Mouse (Mus musculus): ENCODE results near the gene Stx5a. TPM values are rescaled to one million over a fixed set of nuclear protein-coding genes. Genes with fewer than 3 reads are reported as not detected.

Stx5a gene
- polyA plus RNA-seq (2014; fragmentation: Nextera tagmentation; extraction: Ambion mirVana) = 102 and 103 TPM in 2 replicates

- Histone ChIP-seq H3K9me3 (ENCODE audit: control insufficient read depth, low read length) (no peaks in the 10 kb centered on the region), H3K9ac (peak within 1 kb of the TSS; percentile 89), H3K27me3 (ENCODE audit: control insufficient read depth, insufficient read depth, low read length) (no peaks in the 10 kb centered on the region), H3K4me2 (replicated peaks) (peak within 1 kb of the TSS; percentile 98), H3K27ac (peak within 1 kb of the TSS; percentile 94), H3K4me1 (replicated peaks; ENCODE audit: control insufficient read depth, insufficient read depth, low read length) (peaks cover 22% of the 10 kb centered on the region), H3K4me3 (replicated peaks; ENCODE audit: low read length) (peak within 1 kb of the TSS; percentile 75), H3K36me3 (replicated peaks; ENCODE audit: control insufficient read depth, insufficient read depth) (peaks cover 65% of the 10 kb centered on the region)
- DNase-seq (ENCODE audit: low spot score) = peak; percentile 97
- WGBS = under 1% methylated on average over 36 of the region's 36 CpGs
- ATAC-seq (ENCODE audit: low FRiP score) = peak; percentile 98
These were observed at the start of gene Stx5a for GRCm38 (mm10) chr19:8741243-8741869. Gene Stx5a (plus strand): TSS chr19:8741413.

GRCm38 (mm10) chr19:8691871-8692539, 49.2 kb upstream of the Stx5a start:
- Histone ChIP-seq H3K4me2 (replicated peaks) (no peak overlapping the region), H3K27me3 (ENCODE audit: control insufficient read depth, insufficient read depth, low read length) (no peaks in the 10 kb centered on the region), H3K36me3 (replicated peaks; ENCODE audit: control insufficient read depth, insufficient read depth) (no peaks in the 10 kb centered on the region), H3K4me3 (replicated peaks; ENCODE audit: low read length) (no peak overlapping the region), H3K27ac (no peak overlapping the region), H3K4me1 (replicated peaks; ENCODE audit: control insufficient read depth, insufficient read depth, low read length) (0 out of 2 replicates have a peak, but pooled peaks cover 3% of the 10 kb centered on the region), H3K9me3 (ENCODE audit: control insufficient read depth, low read length) (no peaks in the 10 kb centered on the region), H3K9ac (no peak overlapping the region)
- no peak for DNase-seq (ENCODE audit: low spot score)
- no peak for ATAC-seq (ENCODE audit: low FRiP score)
- WGBS = 52% methylated on average over 9 of the region's 9 CpGs

- WGBS = 55% methylated on average over 5 of the region's 5 CpGs
- no peak overlapping the region for H3K27ac ChIP-seq
- ATAC-seq (ENCODE audit: low FRiP score) = no peak
These were observed 48.5 kb upstream of the Stx5a start for GRCm38 (mm10) chr19:8692740-8693139.

GRCm38 (mm10) chr19:8695330-8695729, 45.9 kb upstream of the Stx5a start:
- H3K9me3 ChIP-seq (ENCODE audit: control insufficient read depth, low read length) = no peaks in the 10 kb centered on the region
- H3K36me3 ChIP-seq (replicated peaks; ENCODE audit: control insufficient read depth, insufficient read depth) = no peaks in the 10 kb centered on the region
- DNase-seq (ENCODE audit: low spot score) (no peak), ATAC-seq (ENCODE audit: low FRiP score) (peak; percentile 21; the same call in 1 of the 2 replicates)
- H3K4me1 ChIP-seq (replicated peaks; ENCODE audit: control insufficient read depth, insufficient read depth, low read length) = 0 out of 2 replicates have a peak, but pooled peaks cover 3% of the 10 kb centered on the region
- H3K27me3 ChIP-seq (ENCODE audit: control insufficient read depth, insufficient read depth, low read length) = no peaks in the 10 kb centered on the region
- H3K4me3 ChIP-seq (replicated peaks; ENCODE audit: low read length) = no peak overlapping the region
- no peak overlapping the region for H3K27ac ChIP-seq
- H3K4me2 ChIP-seq (replicated peaks) = no peak overlapping the region
- WGBS = 66% methylated on average over 6 of the region's 6 CpGs
- H3K9ac ChIP-seq = no peak overlapping the region

More at GRCm38 (mm10) chr19:8692740-8693139, 48.5 kb upstream of the Stx5a start:
- H3K27me3 ChIP-seq (ENCODE audit: control insufficient read depth, insufficient read depth, low read length) = no peaks in the 10 kb centered on the region
- 0 out of 2 replicates have a peak, but pooled peaks cover 3% of the 10 kb centered on the region for H3K4me1 ChIP-seq (replicated peaks; ENCODE audit: control insufficient read depth, insufficient read depth, low read length)
- H3K4me3 ChIP-seq (replicated peaks; ENCODE audit: low read length) = no peak overlapping the region
- no peaks in the 10 kb centered on the region for H3K9me3 ChIP-seq (ENCODE audit: control insufficient read depth, low read length)
- no peak overlapping the region for H3K9ac ChIP-seq
- no peaks in the 10 kb centered on the region for H3K36me3 ChIP-seq (replicated peaks; ENCODE audit: control insufficient read depth, insufficient read depth)
- no peak overlapping the region for H3K4me2 ChIP-seq (replicated peaks)
- DNase-seq (ENCODE audit: low spot score) = no peak

- no peaks in the 10 kb centered on the region for H3K27me3 ChIP-seq (ENCODE audit: control insufficient read depth, insufficient read depth, low read length)
- WGBS = 84% methylated on average over 9 of the region's 9 CpGs
- H3K4me1 ChIP-seq (replicated peaks; ENCODE audit: control insufficient read depth, insufficient read depth, low read length) = no peaks in the 10 kb centered on the region
- H3K9ac ChIP-seq = no peak overlapping the region
- H3K4me3 ChIP-seq (replicated peaks; ENCODE audit: low read length) = no peak overlapping the region
- DNase-seq (ENCODE audit: low spot score) (no peak), ATAC-seq (ENCODE audit: low FRiP score) (no peak)
- no peak overlapping the region for H3K4me2 ChIP-seq (replicated peaks)
- no peak overlapping the region for H3K27ac ChIP-seq
- H3K9me3 ChIP-seq (ENCODE audit: control insufficient read depth, low read length) = no peaks in the 10 kb centered on the region
- H3K36me3 ChIP-seq (replicated peaks; ENCODE audit: control insufficient read depth, insufficient read depth) = no peaks in the 10 kb centered on the region
These were observed 41.6 kb upstream of the Stx5a start for GRCm38 (mm10) chr19:8699652-8700051.

GRCm38 (mm10) chr19:8702458-8702857, 38.8 kb upstream of the Stx5a start:
- DNase-seq (ENCODE audit: low spot score) (no peak), ATAC-seq (ENCODE audit: low FRiP score) (no peak)
- Histone ChIP-seq H3K27me3 (ENCODE audit: control insufficient read depth, insufficient read depth, low read length) (no peaks in the 10 kb centered on the region), H3K4me1 (replicated peaks; ENCODE audit: control insufficient read depth, insufficient read depth, low read length) (no peaks in the 10 kb centered on the region), H3K4me3 (replicated peaks; ENCODE audit: low read length) (no peak overlapping the region), H3K9me3 (ENCODE audit: control insufficient read depth, low read length) (no peaks in the 10 kb centered on the region), H3K27ac (no peak overlapping the region), H3K4me2 (replicated peaks) (no peak overlapping the region), H3K36me3 (replicated peaks; ENCODE audit: control insufficient read depth, insufficient read depth) (peaks cover 11% of the 10 kb centered on the region), H3K9ac (no peak overlapping the region)
- 57% methylated on average over 3 of the region's 3 CpGs for WGBS

- DNase-seq (ENCODE audit: low spot score) = no peak
- no peak overlapping the region for H3K9ac ChIP-seq
- H3K4me2 ChIP-seq (replicated peaks) = no peak overlapping the region
- peaks cover 22% of the 10 kb centered on the region for H3K36me3 ChIP-seq (replicated peaks; ENCODE audit: control insufficient read depth, insufficient read depth)
- ATAC-seq (ENCODE audit: low FRiP score) = no peak
- WGBS = 54% methylated on average over 3 of the region's 4 CpGs
- no peaks in the 10 kb centered on the region for H3K27me3 ChIP-seq (ENCODE audit: control insufficient read depth, insufficient read depth, low read length)
- no peaks in the 10 kb centered on the region for H3K9me3 ChIP-seq (ENCODE audit: control insufficient read depth, low read length)
- no peak overlapping the region for H3K27ac ChIP-seq
- no peak overlapping the region for H3K4me3 ChIP-seq (replicated peaks; ENCODE audit: low read length)
- no peaks in the 10 kb centered on the region for H3K4me1 ChIP-seq (replicated peaks; ENCODE audit: control insufficient read depth, insufficient read depth, low read length)
These were observed 37.6 kb upstream of the Stx5a start for GRCm38 (mm10) chr19:8703571-8703970.

GRCm38 (mm10) chr19:8705026-8705708, 36.0 kb upstream of the Stx5a start:
- Histone ChIP-seq H3K27ac (no peak overlapping the region), H3K9me3 (ENCODE audit: control insufficient read depth, low read length) (no peaks in the 10 kb centered on the region), H3K36me3 (replicated peaks; ENCODE audit: control insufficient read depth, insufficient read depth) (peaks cover 38% of the 10 kb centered on the region), H3K4me2 (replicated peaks) (no peak overlapping the region), H3K27me3 (ENCODE audit: control insufficient read depth, insufficient read depth, low read length) (no peaks in the 10 kb centered on the region), H3K9ac (no peak overlapping the region), H3K4me1 (replicated peaks; ENCODE audit: control insufficient read depth, insufficient read depth, low read length) (0 out of 2 replicates have a peak, but pooled peaks cover 2% of the 10 kb centered on the region), H3K4me3 (replicated peaks; ENCODE audit: low read length) (no peak overlapping the region)
- ATAC-seq (ENCODE audit: low FRiP score) = no peak
- 76% methylated on average over 6 of the region's 6 CpGs for WGBS
- no peak for DNase-seq (ENCODE audit: low spot score)

- ATAC-seq (ENCODE audit: low FRiP score) (no peak), DNase-seq (ENCODE audit: low spot score) (no peak)
- Histone ChIP-seq H3K9ac (no peak overlapping the region), H3K27me3 (ENCODE audit: control insufficient read depth, insufficient read depth, low read length) (no peaks in the 10 kb centered on the region), H3K9me3 (ENCODE audit: control insufficient read depth, low read length) (no peaks in the 10 kb centered on the region), H3K4me1 (replicated peaks; ENCODE audit: control insufficient read depth, insufficient read depth, low read length) (peaks cover 12% of the 10 kb centered on the region; the same call in 1 of the 2 replicates), H3K4me3 (replicated peaks; ENCODE audit: low read length) (no peak overlapping the region), H3K27ac (no peak overlapping the region), H3K36me3 (replicated peaks; ENCODE audit: control insufficient read depth, insufficient read depth) (peaks cover 48% of the 10 kb centered on the region), H3K4me2 (replicated peaks) (no peak overlapping the region)
- 88% methylated on average over 7 of the region's 7 CpGs for WGBS
These were observed 35.0 kb upstream of the Stx5a start for GRCm38 (mm10) chr19:8706132-8706667.
